Mouse (Mus musculus) heart, embryonic 14.5 days (tissue): ENCODE results near the gene Fes. TPM values are rescaled to one million over a fixed set of nuclear protein-coding genes. Genes with fewer than 3 reads are reported as not detected.

Experiments used
- ATAC-seq: fragments of 200-750 bp; cut with Nextera tagmentation; 2 replicates; pipeline ENCODE4 v1.8.0; 2017; ENCODE audit warnings: low read depth, moderate TSS enrichment; ENCODE audit not compliant: insufficient number of reproducible peaks, insufficient read depth, low FRiP score
- H3K27ac ChIP-seq, 2 experiments: fragments of 200-500 bp in 1 of 2; fragments of 300-500 bp in 1 of 2; sonication (generic) in 1 of 2; replicated peaks in 1 of 2; 2 replicates each; pipeline ENCODE4 v1.5.1; 2012 to 2014; ENCODE audit warnings: low read depth in 2 of 2, low read length in 2 of 2, control low read depth in 1 of 2, mild to moderate bottlenecking in 1 of 2, mixed read lengths in 1 of 2; ENCODE audit not compliant: control insufficient read depth in 1 of 2, insufficient read depth in 1 of 2
- H3K27me3 ChIP-seq: fragments of 300-500 bp; sonication (generic); 2 replicates; pipeline ENCODE4 v1.6.1; 2014; ENCODE audit warnings: mild to moderate bottlenecking, low read length, control low read depth; ENCODE audit not compliant: control insufficient read depth, insufficient read depth
- H3K36me3 ChIP-seq: fragments of 300-500 bp; sonication (generic); 2 replicates; pipeline ENCODE4 v1.6.1; 2014; ENCODE audit warnings: mild to moderate bottlenecking, control low read depth, low read length, mixed read lengths; ENCODE audit not compliant: control insufficient read depth, insufficient read depth
- H3K4me1 ChIP-seq, 2 experiments: fragments of 200-500 bp in 1 of 2; fragments of 300-500 bp in 1 of 2; sonication (generic) in 1 of 2; 2 replicates each; pipeline ENCODE4 v1.6.1; 2012 to 2014; ENCODE audit warnings: low read length in 2 of 2, control low read depth in 1 of 2, mixed read lengths in 1 of 2; ENCODE audit not compliant: control insufficient read depth in 2 of 2, insufficient read depth in 2 of 2
- H3K4me2 ChIP-seq: fragments of 300-500 bp; sonication (generic); 2 replicates; pipeline ENCODE4 v1.6.1; 2014; ENCODE audit warnings: mild to moderate bottlenecking, low read length
- H3K4me3 ChIP-seq, 2 experiments: fragments of 200-500 bp in 1 of 2; fragments of 300-500 bp in 1 of 2; sonication (generic) in 1 of 2; 2 replicates each; pipeline ENCODE4 v1.5.1; 2012 to 2014; ENCODE audit warnings: low read length in 2 of 2, mild to moderate bottlenecking in 2 of 2, control low read depth in 1 of 2, low read depth in 1 of 2, moderate library complexity in 1 of 2; ENCODE audit not compliant: control insufficient read depth in 1 of 2, insufficient read depth in 1 of 2
- H3K9ac ChIP-seq: fragments of 300-500 bp; sonication (generic); 2 replicates; pipeline ENCODE4 v1.6.1; 2014; ENCODE audit warnings: mild to moderate bottlenecking, low read length
- H3K9me3 ChIP-seq: fragments of 300-500 bp; sonication (generic); 2 replicates; pipeline ENCODE4 v1.6.1; 2016; ENCODE audit warnings: low read length, control low read depth; ENCODE audit not compliant: control insufficient read depth
- WGBS: fragments of 180-500 bp; shearing (Covaris S2); extraction: QIAGEN DNeasy Blood & Tissue Kit; methylation state at CpG from one replicate; pipeline ENCODE4 v1.1.7; 2014; 5-methylcytosine and 5-hydroxymethylcytosine counted together
- polyA plus RNA-seq: library from polyadenylated mRNA; unstranded; fragments of >200 nt; fragmentation: Nextera tagmentation; extraction: Ambion mirVana; gene quantifications from 2 replicates; pipeline ENCODE4 v1.2.1, GENCODE M21; 2014

The Fes gene
- polyA plus RNA-seq, 1 experiment from 2014 or later, result 12.3 TPM

DNA sequence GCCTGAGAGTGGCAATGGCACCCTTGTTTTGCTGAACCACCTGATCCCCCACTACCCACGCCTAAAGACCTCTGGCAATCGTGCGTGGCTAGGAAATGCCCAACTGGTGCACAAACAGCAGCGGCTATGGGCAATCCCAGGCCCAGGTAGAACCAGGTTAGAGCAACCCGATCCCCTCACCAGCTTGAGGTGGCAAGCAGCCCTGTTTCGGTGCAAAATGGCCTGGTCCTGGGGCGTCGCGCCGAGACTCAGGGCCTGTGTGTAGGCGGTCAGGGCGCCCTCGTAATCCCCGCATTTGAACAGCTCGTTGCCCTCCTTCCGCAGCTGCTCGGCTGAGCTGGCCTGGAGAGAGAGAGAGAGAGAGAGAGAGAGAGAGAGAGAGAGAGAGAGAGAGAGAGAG lies 48.4 kb downstream of the Fes start:
- WGBS, result 8% methylated on average over 17 of the region's 17 CpGs
- Histone ChIP-seq H3K4me2 (peak overlapping the region; percentile 69), H3K4me3 (peak overlapping the region; percentile 62 to 82), H3K36me3 (peaks cover 35% of the 10 kb centered on the region), H3K27me3 (no peaks in the 10 kb centered on the region), H3K9ac (peak overlapping the region; percentile 70), H3K9me3 (no peaks in the 10 kb centered on the region), H3K4me1 (peaks cover 22 to 33% of the 10 kb centered on the region in 2 experiments), H3K27ac (no peak overlapping the region; a peak in 1 of 4 replicates)
- ATAC-seq, result no peak

DNA sequence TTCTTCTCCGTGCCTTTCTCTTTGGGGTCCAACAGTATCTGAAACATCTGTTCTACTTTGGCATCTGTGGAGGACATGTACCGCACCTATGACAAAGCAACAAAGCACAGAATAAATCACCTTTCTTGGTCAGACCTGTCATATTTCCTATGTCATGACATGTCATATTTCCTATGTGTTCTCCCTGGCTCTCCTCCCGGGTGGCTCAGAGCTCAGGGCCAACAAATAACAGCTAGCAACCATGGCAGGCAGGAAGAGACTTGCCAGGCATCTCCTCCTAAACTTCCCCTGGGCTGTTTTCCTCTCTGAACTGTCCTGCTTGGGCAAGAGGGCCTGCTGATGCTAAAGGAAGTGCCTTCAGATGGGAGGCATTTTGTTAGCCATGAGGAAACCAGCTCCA lies 50.8 kb downstream of the Fes start:
- Histone ChIP-seq H3K9ac (no peak overlapping the region), H3K9me3 (no peaks in the 10 kb centered on the region), H3K4me2 (no peak overlapping the region), H3K27me3 (no peaks in the 10 kb centered on the region), H3K4me1 (peaks cover 16 to 21% of the 10 kb centered on the region in 2 experiments), H3K36me3 (peaks cover 59% of the 10 kb centered on the region), H3K4me3 (no peak overlapping the region), H3K27ac (no peak overlapping the region)
- 87% methylated on average over 3 of the region's 3 CpGs for WGBS
- no peak for ATAC-seq

DNA sequence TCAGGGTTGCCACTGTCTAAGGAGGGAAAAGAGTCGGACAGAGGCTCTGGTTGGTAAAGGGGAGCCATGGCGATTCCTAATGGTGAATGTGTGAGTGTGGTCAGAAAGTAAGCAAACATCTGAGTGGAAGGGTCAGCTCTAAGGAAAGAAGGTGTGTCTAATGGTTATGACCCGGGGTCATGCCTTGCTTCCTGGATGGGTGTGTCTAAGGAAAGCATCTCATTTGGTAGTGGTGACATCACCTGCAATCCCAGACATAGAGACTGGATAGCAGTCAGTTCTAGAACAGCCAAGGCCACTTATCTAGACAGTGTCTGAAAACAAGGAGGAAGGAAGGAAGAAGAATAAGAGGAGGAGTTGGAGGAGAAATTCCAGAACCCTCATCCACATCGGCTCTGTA lies 52.9 kb downstream of the Fes start:
- WGBS, result 73% methylated on average over 4 of the region's 4 CpGs
- Histone ChIP-seq H3K4me3 (no peak overlapping the region), H3K36me3 (peaks cover 80% of the 10 kb centered on the region), H3K27me3 (no peaks in the 10 kb centered on the region), H3K4me2 (no peak overlapping the region), H3K9ac (no peak overlapping the region), H3K27ac (no peak overlapping the region), H3K9me3 (no peaks in the 10 kb centered on the region), H3K4me1 (peaks cover 8 to 12% of the 10 kb centered on the region in 2 experiments)
- ATAC-seq, result no peak

DNA sequence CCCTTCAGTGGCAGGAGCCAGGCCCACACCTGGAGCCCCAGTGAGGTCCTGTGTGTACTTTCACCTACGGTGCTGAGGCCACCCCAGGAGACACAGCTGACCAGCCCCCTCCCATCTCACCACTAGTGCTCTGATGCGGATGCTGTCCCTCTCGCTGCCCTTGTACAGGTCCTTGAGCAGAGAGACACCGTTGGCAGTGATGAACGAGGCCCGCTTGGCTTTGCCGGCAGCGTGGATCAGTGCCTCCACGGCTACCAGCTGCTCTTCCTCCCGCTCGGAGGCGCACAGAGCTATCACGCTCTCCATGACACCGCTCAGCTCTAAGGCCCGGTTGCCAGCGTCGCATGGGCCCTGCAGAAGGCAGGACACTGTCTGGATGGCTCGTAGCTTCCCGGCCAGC lies 56.3 kb downstream of the Fes start:
- no peak overlapping the region for H3K4me3 ChIP-seq
- H3K4me1 ChIP-seq, result no peaks in the 10 kb centered on the region
- H3K4me2 ChIP-seq, result no peak overlapping the region
- no peak overlapping the region for H3K27ac ChIP-seq
- H3K9me3 ChIP-seq, result no peaks in the 10 kb centered on the region
- WGBS, result 96% methylated on average over 19 of the region's 19 CpGs
- no peaks in the 10 kb centered on the region for H3K27me3 ChIP-seq
- no peak for ATAC-seq
- H3K9ac ChIP-seq, result no peak overlapping the region
- H3K36me3 ChIP-seq, result peaks cover 100% of the 10 kb centered on the region

DNA sequence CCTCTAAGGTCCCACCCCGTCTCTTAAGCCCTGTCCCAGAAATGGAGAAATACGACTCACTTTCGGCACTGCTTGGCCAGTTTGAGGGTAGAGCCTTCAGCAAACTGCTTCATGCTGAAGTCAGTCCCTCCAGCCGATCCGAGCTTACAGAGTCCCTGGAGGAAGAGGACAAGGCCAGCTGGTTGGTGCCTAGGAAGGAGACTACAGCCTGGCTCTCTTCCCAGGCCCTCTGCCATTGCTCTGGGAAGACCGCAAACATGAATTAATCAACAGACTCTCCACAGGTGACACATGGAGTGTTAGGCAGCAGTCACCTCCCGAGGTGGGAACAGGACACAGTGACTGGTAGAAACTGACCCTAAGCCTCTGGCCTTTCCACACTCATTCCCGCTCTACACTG lies 57.5 kb downstream of the Fes start:
- H3K27me3 ChIP-seq, result no peaks in the 10 kb centered on the region
- peaks cover 100% of the 10 kb centered on the region for H3K36me3 ChIP-seq
- no peaks in the 10 kb centered on the region for H3K4me1 ChIP-seq
- H3K4me2 ChIP-seq, result no peak overlapping the region
- H3K9me3 ChIP-seq, result no peaks in the 10 kb centered on the region
- H3K4me3 ChIP-seq, result no peak overlapping the region
- no peak overlapping the region for H3K27ac ChIP-seq
- 91% methylated on average over 8 of the region's 8 CpGs for WGBS
- no peak for ATAC-seq
- no peak overlapping the region for H3K9ac ChIP-seq

Other genes with a start within 250 kb of the Fes start
- 11.8 and 12.4 TPM in 2 replicates for gene Sema4b, start 201.1 kb downstream of the Fes start, polyA plus RNA-seq
- 56.1 and 57.6 TPM in 2 replicates for gene Cib1, start 155.1 kb downstream of the Fes start, polyA plus RNA-seq
- 3.3 and 3.6 TPM in 2 replicates for gene Gdpgp1, start 155.1 kb downstream of the Fes start, polyA plus RNA-seq
- 0.62 and 1.6 TPM in 2 replicates for gene Ttll13, start 141.6 kb downstream of the Fes start, polyA plus RNA-seq
- 41.8 and 42.8 TPM in 2 replicates for gene Ngrn, start 126.7 kb downstream of the Fes start, polyA plus RNA-seq
- 11.4 and 12.0 TPM in 2 replicates for gene Vps33b, start 118.3 kb downstream of the Fes start, polyA plus RNA-seq
- gene Prc1, start 93.5 kb downstream of the Fes start, polyA plus RNA-seq, result 148 and 149 TPM in 2 replicates
- gene Rccd1, start 63.5 kb downstream of the Fes start, polyA plus RNA-seq, result 7.6 and 7.8 TPM in 2 replicates
- gene Unc45a, start 46.9 kb downstream of the Fes start, polyA plus RNA-seq, result 11.2 and 12.0 TPM in 2 replicates
- 18.2 and 23.1 TPM in 2 replicates for gene Hddc3, start 44.8 kb downstream of the Fes start, polyA plus RNA-seq
- 15.9 and 19.5 TPM in 2 replicates for gene Man2a2, start 16.6 kb downstream of the Fes start, polyA plus RNA-seq
- gene Furin, start 17.5 kb upstream of the Fes start, polyA plus RNA-seq, result 17.9 and 25.2 TPM in 2 replicates
- gene Blm, start 147.2 kb upstream of the Fes start, polyA plus RNA-seq, result 16.3 and 16.5 TPM in 2 replicates